Mouse (Mus musculus): ENCODE data around the gene Gm38100. TPM values are rescaled to one million over a fixed set of nuclear protein-coding genes. Genes with fewer than 3 reads are reported as not detected.
A peak's percentile ranks its signal among the peaks of the same experiment; 100 is the strongest.

The Gm38100 gene
- polyA plus RNA-seq, 1 experiment from 2014 or later: not detected

DNA sequence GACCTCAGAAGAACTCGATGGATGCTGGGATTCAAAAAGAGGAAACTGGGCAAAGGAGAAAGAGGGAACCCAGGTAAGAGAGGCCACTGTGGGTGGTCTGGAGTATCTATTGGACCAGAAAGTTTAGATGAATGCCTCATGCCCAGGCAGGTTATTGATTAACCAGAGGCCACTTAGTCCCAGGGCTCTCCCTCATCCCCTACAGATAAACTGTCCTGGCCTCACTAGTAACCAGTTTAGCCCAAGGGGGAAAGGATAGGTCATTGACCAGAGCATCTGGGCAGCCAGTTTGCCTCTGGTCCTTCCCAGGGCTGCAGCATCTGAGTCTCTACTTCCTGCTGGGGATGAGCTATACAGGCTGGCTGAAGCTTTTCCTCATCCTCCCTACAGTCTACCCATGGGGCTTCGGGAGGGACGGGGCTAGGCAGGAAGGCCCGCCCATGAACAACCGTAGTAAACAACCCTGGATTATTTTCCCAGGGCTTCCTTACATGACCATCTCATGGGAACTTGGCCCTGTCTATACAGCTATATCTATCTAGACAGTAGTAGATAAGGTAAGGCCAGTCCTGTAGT, 6.3 kb upstream of the Gm38100 start:
- no peaks in the 10 kb centered on the region for H3K27me3 ChIP-seq (ENCODE audit: control insufficient read depth, insufficient read depth, low read length)
- H3K9ac ChIP-seq (replicated peaks; ENCODE audit: low read depth, low read length): no peak overlapping the region
- H3K36me3 ChIP-seq (ENCODE audit: control insufficient read depth, insufficient read depth, low read length): no peaks in the 10 kb centered on the region
- H3K4me2 ChIP-seq (ENCODE audit: low read depth, low read length): no peak overlapping the region
- no peak overlapping the region for H3K4me3 ChIP-seq (ENCODE audit: low read depth, low read length)
- no peaks in the 10 kb centered on the region for H3K9me3 ChIP-seq (ENCODE audit: control insufficient read depth, low read length)
- H3K27ac ChIP-seq (ENCODE audit: low read depth, low read length): no peak overlapping the region
- 54% methylated on average over 5 of the region's 5 CpGs for WGBS
- no peaks in the 10 kb centered on the region for H3K4me1 ChIP-seq (ENCODE audit: control insufficient read depth, insufficient read depth, low read length)
- no peak for ATAC-seq (ENCODE audit: low read depth)

DNA sequence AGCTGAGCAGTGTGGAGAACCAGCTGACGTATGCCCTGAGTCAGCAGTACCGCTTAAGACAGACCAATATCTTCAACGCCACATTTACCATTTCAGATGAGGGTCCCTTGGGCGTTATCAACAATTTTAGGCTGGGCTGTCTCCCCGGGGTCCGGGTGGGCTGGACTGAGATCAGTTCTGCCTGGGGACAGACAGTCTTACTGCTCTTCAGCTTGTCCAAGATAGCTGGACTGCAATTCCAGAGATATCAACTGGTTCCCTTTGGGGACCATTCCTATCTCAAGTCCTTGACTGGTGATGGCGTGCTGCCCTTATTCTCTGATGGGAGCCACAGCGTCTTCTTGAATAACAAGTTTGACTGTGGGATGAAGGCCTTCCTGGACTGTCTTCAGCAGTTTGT, 962 bp downstream of the Gm38100 start:
- Histone ChIP-seq H3K9ac (replicated peaks; ENCODE audit: low read depth, low read length) (no peak overlapping the region), H3K36me3 (ENCODE audit: control insufficient read depth, insufficient read depth, low read length) (no peaks in the 10 kb centered on the region), H3K4me3 (ENCODE audit: low read depth, low read length) (no peak overlapping the region), H3K27me3 (ENCODE audit: control insufficient read depth, insufficient read depth, low read length) (no peaks in the 10 kb centered on the region), H3K9me3 (ENCODE audit: control insufficient read depth, low read length) (no peaks in the 10 kb centered on the region), H3K4me2 (ENCODE audit: low read depth, low read length) (no peak overlapping the region), H3K27ac (ENCODE audit: low read depth, low read length) (no peak overlapping the region), H3K4me1 (ENCODE audit: control insufficient read depth, insufficient read depth, low read length) (no peaks in the 10 kb centered on the region)
- WGBS: 90% methylated on average over 8 of the region's 8 CpGs
- no peak for ATAC-seq (ENCODE audit: low read depth)

DNA sequence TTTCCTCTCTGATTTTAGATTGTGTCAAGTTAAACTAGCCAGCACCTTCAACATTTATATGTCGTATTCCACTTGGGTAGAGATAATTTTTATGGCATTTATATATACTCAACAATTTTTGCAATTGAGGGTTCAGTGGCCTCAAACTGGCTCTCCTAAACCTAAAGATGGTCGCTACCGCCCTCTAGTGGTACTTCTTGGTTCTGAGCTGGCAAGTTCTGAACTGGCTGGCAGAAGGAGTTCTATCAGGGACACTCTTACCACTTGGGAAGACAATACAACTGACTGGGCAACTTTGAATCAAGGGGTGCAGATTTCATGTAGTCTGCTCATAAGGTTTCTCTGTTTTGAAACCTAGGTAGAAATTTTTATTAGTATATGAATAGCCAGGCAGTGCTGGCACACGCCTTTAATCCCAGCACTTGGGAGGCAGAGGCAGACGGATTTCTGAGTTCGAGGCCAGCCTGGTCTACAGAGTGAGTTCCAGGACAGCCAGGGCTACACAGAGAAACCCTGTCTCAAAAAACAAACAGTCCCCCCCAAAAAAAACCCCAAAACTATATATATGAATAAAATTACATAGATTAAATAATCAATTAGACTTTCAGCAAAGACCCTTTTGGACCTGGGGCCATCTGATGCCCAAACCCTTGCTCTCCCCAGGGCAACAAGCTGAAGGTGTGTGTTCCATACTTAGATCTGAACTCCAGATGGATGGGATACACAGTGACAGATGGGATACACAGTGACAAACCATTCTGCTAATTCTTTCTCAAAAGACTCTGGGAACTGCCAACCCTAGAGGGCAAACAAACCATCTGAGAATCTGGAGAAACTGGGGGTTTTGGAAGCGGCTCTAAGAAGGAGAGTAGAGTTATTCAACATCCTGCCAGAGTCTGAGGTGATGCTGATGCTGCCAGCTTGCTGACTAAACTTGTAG, 4.0 kb downstream of the Gm38100 start:
- H3K27me3 ChIP-seq (ENCODE audit: control insufficient read depth, insufficient read depth, low read length): no peaks in the 10 kb centered on the region
- H3K27ac ChIP-seq (ENCODE audit: low read depth, low read length): no peak overlapping the region
- no peaks in the 10 kb centered on the region for H3K9me3 ChIP-seq (ENCODE audit: control insufficient read depth, low read length)
- H3K4me1 ChIP-seq (ENCODE audit: control insufficient read depth, insufficient read depth, low read length): no peaks in the 10 kb centered on the region
- no peak overlapping the region for H3K4me2 ChIP-seq (ENCODE audit: low read depth, low read length)
- peak; percentile 74; the same call in 1 of the 2 replicates for ATAC-seq (ENCODE audit: low read depth)
- 54% methylated on average over 7 of the region's 7 CpGs for WGBS
- H3K4me3 ChIP-seq (ENCODE audit: low read depth, low read length): no peak overlapping the region
- no peak overlapping the region for H3K9ac ChIP-seq (replicated peaks; ENCODE audit: low read depth, low read length)
- H3K36me3 ChIP-seq (ENCODE audit: control insufficient read depth, insufficient read depth, low read length): no peaks in the 10 kb centered on the region

DNA sequence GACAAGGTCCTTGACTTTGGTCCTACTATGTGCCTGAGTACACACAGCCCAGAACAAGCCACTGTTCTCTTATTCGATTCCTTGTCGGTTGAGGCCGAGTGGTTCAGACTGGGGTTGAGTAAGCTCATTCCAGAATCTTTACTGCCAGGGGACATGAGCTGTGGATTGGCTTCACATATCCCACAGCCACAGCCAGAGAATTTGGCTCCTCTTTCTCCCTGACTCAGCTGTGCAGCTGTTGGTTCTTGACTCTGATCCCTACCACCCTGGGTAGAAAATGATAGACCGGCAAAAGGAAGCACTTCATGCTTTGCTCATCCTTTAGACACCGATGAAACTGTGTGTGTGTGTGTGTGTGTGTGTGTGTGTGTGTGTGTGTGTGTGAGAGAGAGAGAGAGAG, 11.3 kb downstream of the Gm38100 start:
- no peak overlapping the region for H3K27ac ChIP-seq (ENCODE audit: low read depth, low read length)
- no peak overlapping the region for H3K4me2 ChIP-seq (ENCODE audit: low read depth, low read length)
- no peaks in the 10 kb centered on the region for H3K9me3 ChIP-seq (ENCODE audit: control insufficient read depth, low read length)
- no peaks in the 10 kb centered on the region for H3K36me3 ChIP-seq (ENCODE audit: control insufficient read depth, insufficient read depth, low read length)
- no peaks in the 10 kb centered on the region for H3K4me1 ChIP-seq (ENCODE audit: control insufficient read depth, insufficient read depth, low read length)
- no peaks in the 10 kb centered on the region for H3K27me3 ChIP-seq (ENCODE audit: control insufficient read depth, insufficient read depth, low read length)
- no peak for ATAC-seq (ENCODE audit: low read depth)
- H3K4me3 ChIP-seq (ENCODE audit: low read depth, low read length): no peak overlapping the region
- H3K9ac ChIP-seq (replicated peaks; ENCODE audit: low read depth, low read length): no peak overlapping the region
- WGBS: 93% methylated on average over 5 of the region's 5 CpGs

DNA sequence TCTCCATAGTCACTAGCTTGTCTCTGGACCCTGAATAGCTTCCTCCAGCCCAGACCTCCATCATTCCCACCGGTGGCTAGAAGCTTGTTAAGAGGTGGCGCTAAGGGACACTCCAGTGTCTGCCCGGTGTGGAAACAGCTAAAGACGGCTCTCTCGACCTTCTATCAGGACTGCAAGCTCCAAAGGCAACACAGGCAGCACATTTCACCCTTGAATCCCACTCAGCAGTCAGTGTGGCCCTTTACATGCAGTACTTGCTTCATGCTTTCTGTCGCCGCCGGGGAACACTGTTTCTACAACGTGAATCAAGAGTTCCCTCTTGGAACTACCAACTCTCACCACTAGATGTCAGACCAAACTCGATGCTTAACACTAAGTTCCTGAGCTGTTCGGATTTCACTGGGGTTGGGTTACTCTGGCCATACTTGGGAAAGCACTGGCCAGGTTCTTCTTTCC, 16.2 kb downstream of the Gm38100 start:
- Histone ChIP-seq H3K4me1 (ENCODE audit: control insufficient read depth, insufficient read depth, low read length) (no peaks in the 10 kb centered on the region), H3K27ac (ENCODE audit: low read depth, low read length) (no peak overlapping the region), H3K9me3 (ENCODE audit: control insufficient read depth, low read length) (no peaks in the 10 kb centered on the region), H3K36me3 (ENCODE audit: control insufficient read depth, insufficient read depth, low read length) (no peaks in the 10 kb centered on the region), H3K9ac (replicated peaks; ENCODE audit: low read depth, low read length) (no peak overlapping the region), H3K27me3 (ENCODE audit: control insufficient read depth, insufficient read depth, low read length) (no peaks in the 10 kb centered on the region), H3K4me3 (ENCODE audit: low read depth, low read length) (no peak overlapping the region), H3K4me2 (ENCODE audit: low read depth, low read length) (no peak overlapping the region)
- peak; percentile 83 for ATAC-seq (ENCODE audit: low read depth)
- WGBS: 7% methylated on average over 11 of the region's 11 CpGs

DNA sequence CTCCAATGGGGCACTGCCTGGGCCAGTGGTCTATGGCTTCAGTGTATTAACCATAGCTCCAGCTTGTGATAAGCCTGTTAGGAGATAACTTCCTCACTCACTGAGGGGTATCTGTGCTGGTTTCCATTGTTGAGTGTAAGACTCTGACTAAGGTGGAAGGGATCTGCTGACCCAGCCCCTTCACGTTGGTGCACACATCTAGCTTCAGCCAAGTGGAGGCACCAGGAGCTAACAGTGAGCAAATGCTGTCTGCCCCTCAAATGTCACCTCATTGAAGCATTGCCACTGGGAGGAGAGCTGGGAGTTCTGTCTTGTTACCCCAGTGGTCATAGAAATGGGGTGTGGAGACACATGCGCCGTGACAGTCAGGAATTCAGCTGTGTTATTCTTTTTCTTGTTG, 18.6 kb downstream of the Gm38100 start:
- Histone ChIP-seq H3K27ac (ENCODE audit: low read depth, low read length) (no peak overlapping the region), H3K9ac (replicated peaks; ENCODE audit: low read depth, low read length) (no peak overlapping the region), H3K4me1 (ENCODE audit: control insufficient read depth, insufficient read depth, low read length) (no peaks in the 10 kb centered on the region), H3K27me3 (ENCODE audit: control insufficient read depth, insufficient read depth, low read length) (no peaks in the 10 kb centered on the region), H3K4me2 (ENCODE audit: low read depth, low read length) (no peak overlapping the region), H3K4me3 (ENCODE audit: low read depth, low read length) (no peak overlapping the region), H3K36me3 (ENCODE audit: control insufficient read depth, insufficient read depth, low read length) (no peaks in the 10 kb centered on the region), H3K9me3 (ENCODE audit: control insufficient read depth, low read length) (no peaks in the 10 kb centered on the region)
- no peak for ATAC-seq (ENCODE audit: low read depth)
- 86% methylated on average over 3 of the region's 3 CpGs for WGBS

DNA sequence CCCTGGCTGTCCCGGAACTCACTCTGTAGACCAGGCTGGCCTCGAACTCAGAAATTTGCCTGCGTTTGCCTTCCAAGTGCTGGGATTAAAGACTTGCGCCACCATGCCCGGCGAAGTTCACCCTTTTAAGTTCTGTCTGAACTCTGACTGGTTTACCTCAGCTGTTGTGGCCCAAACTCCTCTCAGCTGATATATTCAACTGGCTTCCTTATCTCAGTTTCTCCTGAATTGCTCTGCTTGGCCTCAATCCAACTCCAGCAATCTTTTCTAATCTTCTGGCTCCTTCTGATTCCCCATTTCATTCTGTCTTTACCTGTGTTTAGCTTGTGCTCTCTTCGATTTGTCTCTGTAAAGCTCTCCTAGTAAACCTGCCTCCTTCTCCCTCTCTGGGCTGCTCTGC, 23.0 kb downstream of the Gm38100 start:
- no peaks in the 10 kb centered on the region for H3K27me3 ChIP-seq (ENCODE audit: control insufficient read depth, insufficient read depth, low read length)
- ATAC-seq (ENCODE audit: low read depth): no peak
- H3K27ac ChIP-seq (ENCODE audit: low read depth, low read length): no peak overlapping the region
- H3K4me2 ChIP-seq (ENCODE audit: low read depth, low read length): no peak overlapping the region
- no peaks in the 10 kb centered on the region for H3K4me1 ChIP-seq (ENCODE audit: control insufficient read depth, insufficient read depth, low read length)
- WGBS: 95% methylated on average over 7 of the region's 7 CpGs
- H3K36me3 ChIP-seq (ENCODE audit: control insufficient read depth, insufficient read depth, low read length): no peaks in the 10 kb centered on the region
- H3K9me3 ChIP-seq (ENCODE audit: control insufficient read depth, low read length): no peaks in the 10 kb centered on the region
- H3K9ac ChIP-seq (replicated peaks; ENCODE audit: low read depth, low read length): no peak overlapping the region
- no peak overlapping the region for H3K4me3 ChIP-seq (ENCODE audit: low read depth, low read length)

DNA sequence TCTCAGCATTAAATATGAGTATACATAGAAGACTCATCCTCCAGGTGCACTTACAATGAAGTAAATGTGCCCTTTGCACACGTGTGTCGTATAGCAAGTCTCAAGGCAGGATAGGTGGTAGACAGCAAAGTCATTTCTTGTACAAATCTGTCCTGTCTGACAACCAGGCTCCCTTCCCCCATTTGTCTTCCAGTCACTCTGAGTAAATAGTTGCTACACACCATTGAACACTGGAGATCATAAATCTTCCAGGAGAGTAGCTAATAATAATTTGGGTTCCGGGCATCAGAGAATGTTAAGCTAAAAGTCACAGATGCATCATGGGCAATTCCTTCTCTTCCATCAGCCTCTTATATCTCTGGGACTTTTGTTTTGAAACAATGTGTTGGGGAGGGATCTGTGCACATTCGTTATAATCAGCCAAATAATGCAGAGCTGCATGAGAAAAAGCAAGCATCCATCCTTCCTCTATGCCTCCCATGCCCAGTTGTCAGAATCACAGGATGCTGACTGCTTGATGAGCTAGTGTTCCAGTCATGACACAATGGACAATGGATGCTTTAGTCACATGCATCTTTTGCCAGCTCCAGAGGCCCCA, 26.7 kb downstream of the Gm38100 start:
- Histone ChIP-seq H3K27me3 (ENCODE audit: control insufficient read depth, insufficient read depth, low read length) (no peaks in the 10 kb centered on the region), H3K36me3 (ENCODE audit: control insufficient read depth, insufficient read depth, low read length) (no peaks in the 10 kb centered on the region), H3K9ac (replicated peaks; ENCODE audit: low read depth, low read length) (no peak overlapping the region), H3K4me1 (ENCODE audit: control insufficient read depth, insufficient read depth, low read length) (no peaks in the 10 kb centered on the region), H3K4me3 (ENCODE audit: low read depth, low read length) (no peak overlapping the region), H3K27ac (ENCODE audit: low read depth, low read length) (no peak overlapping the region), H3K4me2 (ENCODE audit: low read depth, low read length) (no peak overlapping the region), H3K9me3 (ENCODE audit: control insufficient read depth, low read length) (no peaks in the 10 kb centered on the region)
- WGBS: 45% methylated on average over 4 of the region's 4 CpGs
- ATAC-seq (ENCODE audit: low read depth): peak; percentile 49; the same call in 1 of the 2 replicates

DNA sequence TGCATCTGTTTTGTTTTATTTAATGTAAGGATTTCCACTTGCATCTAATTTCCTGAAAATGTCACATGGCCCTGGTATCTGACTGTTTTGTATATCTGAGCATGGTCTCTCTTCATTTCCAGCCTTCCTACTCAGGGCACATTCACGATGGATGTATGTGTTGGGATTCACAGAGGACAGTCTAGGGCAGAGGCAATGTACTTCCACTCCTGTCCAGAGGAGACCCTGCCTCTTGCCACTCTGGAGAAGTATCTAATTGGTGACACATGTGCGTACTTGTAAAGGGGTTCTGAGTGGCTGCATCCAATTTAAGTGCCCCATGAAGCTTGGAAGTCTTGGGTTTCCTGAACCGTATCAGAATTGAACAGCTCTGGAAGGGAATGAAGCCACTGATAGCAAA, 30.3 kb downstream of the Gm38100 start:
- no peak overlapping the region for H3K9ac ChIP-seq (replicated peaks; ENCODE audit: low read depth, low read length)
- H3K4me3 ChIP-seq (ENCODE audit: low read depth, low read length): no peak overlapping the region
- H3K9me3 ChIP-seq (ENCODE audit: control insufficient read depth, low read length): 0 out of 2 replicates have a peak, but pooled peaks cover 2% of the 10 kb centered on the region
- no peak overlapping the region for H3K4me2 ChIP-seq (ENCODE audit: low read depth, low read length)
- H3K4me1 ChIP-seq (ENCODE audit: control insufficient read depth, insufficient read depth, low read length): no peaks in the 10 kb centered on the region
- no peak for ATAC-seq (ENCODE audit: low read depth)
- H3K27ac ChIP-seq (ENCODE audit: low read depth, low read length): no peak overlapping the region
- no peaks in the 10 kb centered on the region for H3K27me3 ChIP-seq (ENCODE audit: control insufficient read depth, insufficient read depth, low read length)
- H3K36me3 ChIP-seq (ENCODE audit: control insufficient read depth, insufficient read depth, low read length): no peaks in the 10 kb centered on the region
- 79% methylated on average over 3 of the region's 3 CpGs for WGBS
